Mouse (Mus musculus) brain, adult 10 weeks (tissue): ENCODE results near the gene Slc13a4. TPM values are rescaled to one million over a fixed set of nuclear protein-coding genes. Genes with fewer than 3 reads are reported as not detected.

ENCODE experiments used
- polyA plus RNA-seq: library from polyadenylated mRNA; stranded (reverse); fragments of 350-450 nt; fragmentation: Illumina TruSeq; extraction: RNeasy Lipid Tissue Mini Kit (QIAGEN cat#74804); gene quantifications from one replicate; pipeline ENCODE4 v1.2.3, GENCODE M21; 2015; ENCODE audit warnings: low read depth, low replicate concordance

The Slc13a4 gene
- 6.7 TPM for polyA plus RNA-seq

GRCm38 (mm10) chr6:35308037-35308436 is at the start of gene Slc13a4:
Slc13a4 (minus strand) TSS chr6:35308131.

GRCm38 (mm10) chr6:35326111-35326515 is 18.2 kb upstream of the Slc13a4 start, which contains the start of gene Fam180a:
Fam180a (minus strand) TSS chr6:35326141.

Other genes with a start within 250 kb of the Slc13a4 start
- gene Cnot4, start 174.4 kb downstream of the Slc13a4 start, polyA plus RNA-seq = 21.5 TPM
- 14.8 TPM for gene Nup205, start 130.7 kb downstream of the Slc13a4 start, polyA plus RNA-seq
- gene Fam180a, start 18.0 kb upstream of the Slc13a4 start, polyA plus RNA-seq = 3.3 TPM
- gene Mtpn, start 231.8 kb upstream of the Slc13a4 start, polyA plus RNA-seq = 277 TPM